Mouse (Mus musculus) heart, embryonic 16.5 days (tissue): ENCODE data around the gene Dsn1. TPM values are rescaled to one million over a fixed set of nuclear protein-coding genes. Genes with fewer than 3 reads are reported as not detected.

Source experiments
- ATAC-seq: fragments of 200-750 bp; cut with Nextera tagmentation; replicated peaks from 2 replicates; pipeline ENCODE4 v1.8.0; 2017; ENCODE audit warnings: moderate number of reproducible peaks; ENCODE audit not compliant: insufficient read depth, low FRiP score; ENCODE audit errors: extremely low read depth
- H3K27ac ChIP-seq: fragments of 300-500 bp; sonication (generic); 2 replicates; pipeline ENCODE4 v1.5.1; 2014; ENCODE audit warnings: mild to moderate bottlenecking, low read length, control low read depth, moderate library complexity
- H3K27me3 ChIP-seq: fragments of 300-500 bp; sonication (generic); 2 replicates; pipeline ENCODE4 v1.6.1; 2014; ENCODE audit warnings: low read length, mixed read lengths; ENCODE audit not compliant: control insufficient read depth, insufficient read depth
- H3K36me3 ChIP-seq: fragments of 300-500 bp; sonication (generic); 2 replicates; pipeline ENCODE4 v1.6.1; 2014; ENCODE audit not compliant: control insufficient read depth, insufficient read depth
- H3K4me1 ChIP-seq: fragments of 300-500 bp; sonication (generic); 2 replicates; pipeline ENCODE4 v1.6.1; 2014; ENCODE audit warnings: low read length, mixed read lengths; ENCODE audit not compliant: control insufficient read depth, insufficient read depth
- H3K4me2 ChIP-seq: fragments of 300-500 bp; sonication (generic); 2 replicates; pipeline ENCODE4 v1.6.1; 2014; ENCODE audit warnings: low read depth, mild to moderate bottlenecking, control low read depth, low read length
- H3K4me3 ChIP-seq: fragments of 300-500 bp; sonication (generic); 2 replicates; pipeline ENCODE4 v1.5.1; 2014; ENCODE audit warnings: mild to moderate bottlenecking, control low read depth, low read length
- H3K9ac ChIP-seq: fragments of 300-500 bp; sonication (generic); 2 replicates; pipeline ENCODE4 v1.6.1; 2014; ENCODE audit warnings: low read length, control low read depth
- H3K9me3 ChIP-seq: fragments of 300-500 bp; sonication (generic); replicated peaks from 2 replicates; pipeline ENCODE4 v1.6.1; 2016; ENCODE audit warnings: low read length; ENCODE audit not compliant: control insufficient read depth
- WGBS: fragments of 180-500 bp; shearing (Covaris S2); extraction: QIAGEN DNeasy Blood & Tissue Kit; methylation state at CpG from one replicate; pipeline ENCODE4 v1.1.7; 2014; 5-methylcytosine and 5-hydroxymethylcytosine counted together
- polyA plus RNA-seq: library from polyadenylated mRNA; unstranded; fragments of >200 nt; fragmentation: Nextera tagmentation; extraction: Ambion mirVana; gene quantifications from 2 replicates; pipeline ENCODE4 v1.2.1, GENCODE M21; 2015

Dsn1 gene
- polyA plus RNA-seq, 1 experiment from 2014 or later, result 34.5 TPM

GRCm38 (mm10) chr2:157035371-157035770 is 28.4 kb upstream of the Dsn1 start:
- 87% methylated on average over 7 of the region's 7 CpGs for WGBS
- no peak overlapping the region for H3K4me3 ChIP-seq
- peaks cover 34% of the 10 kb centered on the region for H3K36me3 ChIP-seq
- no peak overlapping the region for H3K9ac ChIP-seq
- H3K27ac ChIP-seq, result no peak overlapping the region
- H3K27me3 ChIP-seq, result no peaks in the 10 kb centered on the region
- no peak overlapping the region for H3K4me2 ChIP-seq
- H3K4me1 ChIP-seq, result 0 out of 2 replicates have a peak, but pooled peaks cover 2% of the 10 kb centered on the region
- ATAC-seq, result no peak
- no peaks in the 10 kb centered on the region for H3K9me3 ChIP-seq

- Histone ChIP-seq H3K4me1 (peaks cover 6% of the 10 kb centered on the region), H3K27ac (no peak overlapping the region), H3K4me3 (no peak overlapping the region), H3K36me3 (peaks cover 60% of the 10 kb centered on the region), H3K9ac (no peak overlapping the region), H3K9me3 (no peaks in the 10 kb centered on the region), H3K4me2 (no peak overlapping the region), H3K27me3 (no peaks in the 10 kb centered on the region)
- 42% methylated on average over 9 of the region's 9 CpGs for WGBS
- no peak for ATAC-seq
Observed at GRCm38 (mm10) chr2:157030804-157031203, 23.9 kb upstream of the Dsn1 start.

- Histone ChIP-seq H3K4me3 (no peak overlapping the region), H3K9ac (no peak overlapping the region), H3K27ac (peak overlapping the region; percentile 65), H3K4me1 (peaks cover 6% of the 10 kb centered on the region), H3K9me3 (peaks cover 7% of the 10 kb centered on the region), H3K27me3 (no peaks in the 10 kb centered on the region), H3K36me3 (peaks cover 77% of the 10 kb centered on the region), H3K4me2 (no peak overlapping the region)
- WGBS, result 88% methylated on average over 4 of the region's 4 CpGs
- ATAC-seq, result no peak
Observed at GRCm38 (mm10) chr2:157028261-157028660, 21.3 kb upstream of the Dsn1 start.

GRCm38 (mm10) chr2:157027106-157028008 is 20.4 kb upstream of the Dsn1 start:
- WGBS, result 63% methylated on average over 21 of the region's 21 CpGs
- Histone ChIP-seq H3K27me3 (no peaks in the 10 kb centered on the region), H3K4me1 (peaks cover 6% of the 10 kb centered on the region), H3K36me3 (peaks cover 77% of the 10 kb centered on the region), H3K9me3 (peaks cover 7% of the 10 kb centered on the region), H3K4me2 (no peak overlapping the region), H3K4me3 (no peak overlapping the region), H3K27ac (peak overlapping the region; percentile 65), H3K9ac (no peak overlapping the region)
- peak; percentile 80 for ATAC-seq

GRCm38 (mm10) chr2:157021156-157021555 is 14.2 kb upstream of the Dsn1 start:
- Histone ChIP-seq H3K36me3 (peaks cover 85% of the 10 kb centered on the region), H3K9me3 (peaks cover 7% of the 10 kb centered on the region), H3K4me1 (peaks cover 4% of the 10 kb centered on the region; the same call in 1 of the 2 replicates), H3K4me3 (no peak overlapping the region), H3K27ac (no peak overlapping the region), H3K27me3 (no peaks in the 10 kb centered on the region), H3K4me2 (no peak overlapping the region), H3K9ac (no peak overlapping the region)
- 97% methylated on average over 16 of the region's 16 CpGs for WGBS
- no peak for ATAC-seq

- Histone ChIP-seq H3K9me3 (no peaks in the 10 kb centered on the region), H3K4me3 (no peak overlapping the region), H3K27me3 (no peaks in the 10 kb centered on the region), H3K4me1 (peaks cover 4% of the 10 kb centered on the region; the same call in 1 of the 2 replicates), H3K27ac (no peak overlapping the region), H3K36me3 (peaks cover 71% of the 10 kb centered on the region), H3K9ac (no peak overlapping the region), H3K4me2 (no peak overlapping the region)
- ATAC-seq, result no peak
- 87% methylated on average over 4 of the region's 4 CpGs for WGBS
Observed at GRCm38 (mm10) chr2:157019228-157019627, 12.3 kb upstream of the Dsn1 start.

- H3K9me3 ChIP-seq, result no peaks in the 10 kb centered on the region
- no peak overlapping the region for H3K4me2 ChIP-seq
- H3K36me3 ChIP-seq, result peaks cover 46% of the 10 kb centered on the region
- no peak overlapping the region for H3K4me3 ChIP-seq
- ATAC-seq, result peak; percentile 33; the same call in 1 of the 2 replicates
- no peak overlapping the region for H3K27ac ChIP-seq
- 44% methylated on average over 18 of the region's 18 CpGs for WGBS
- no peak overlapping the region for H3K9ac ChIP-seq
- H3K4me1 ChIP-seq, result peaks cover 4% of the 10 kb centered on the region; the same call in 1 of the 2 replicates
- H3K27me3 ChIP-seq, result no peaks in the 10 kb centered on the region
Observed at GRCm38 (mm10) chr2:157016529-157017270, 9.7 kb upstream of the Dsn1 start.

- H3K27ac ChIP-seq, result no peak overlapping the region
- no peaks in the 10 kb centered on the region for H3K27me3 ChIP-seq
- H3K9ac ChIP-seq, result no peak overlapping the region
- no peak overlapping the region for H3K4me2 ChIP-seq
- H3K4me1 ChIP-seq, result peaks cover 11% of the 10 kb centered on the region; the same call in 1 of the 2 replicates
- ATAC-seq, result no peak
- 72% methylated on average over 6 of the region's 6 CpGs for WGBS
- no peak overlapping the region for H3K4me3 ChIP-seq
- H3K36me3 ChIP-seq, result peaks cover 11% of the 10 kb centered on the region
- H3K9me3 ChIP-seq, result no peaks in the 10 kb centered on the region
Observed at GRCm38 (mm10) chr2:157012341-157012740, 5.4 kb upstream of the Dsn1 start.
